Mouse (Mus musculus): ENCODE measurements around the gene Lenep.

GRCm38 (mm10) chr3:89410864-89411263, 8.3 kb upstream of the Lenep start:
- TF ChIP-seq CTCF (IDR thresholded peaks at IDR 0.05; ENCODE audit: low read depth, low read length) (no peak), POLR2A (IDR thresholded peaks at IDR 0.05; ENCODE audit: extremely low read depth, insufficient read depth, low read length) (no peak)

Data from liver, adult 2 months (tissue).